ENCODE assay signal across 8 mouse cellular contexts in genomic region chr7:142581656-142582228, GRCm38 (mm10). TPM values are rescaled to one million over a fixed set of nuclear protein-coding genes. Genes with fewer than 3 reads are reported as not detected.
DNase-seq lines count a peak whose midpoint lies in the region; ATAC-seq and TF ChIP-seq lines count a peak whose summit lies in the region.

No protein-coding gene starts in this region.

- H3K4me3 ChIP-seq in cortical plate, adult 2 months (ENCODE audit: insufficient read depth, low read length), result no peak overlapping the region
- H3K4me3 ChIP-seq in heart, embryonic 10.5 days, result peak overlapping the region; percentile 44
- H3K4me3 ChIP-seq in kidney, embryonic 14.5 days (ENCODE audit: low read length), result peak overlapping the region; percentile 21; the same call in 1 of the 2 replicates
- no peak overlapping the region for H3K4me3 ChIP-seq in liver, embryonic 13.5 days (replicated peaks)
- H3K4me3 ChIP-seq in neural tube, embryonic 13.5 days, result peak overlapping the region; percentile 18

- no peak for ATAC-seq in kidney, embryonic 14.5 days (ENCODE audit: low FRiP score, low TSS enrichment)
- no peak for ATAC-seq in liver, embryonic 13.5 days (ENCODE audit: low read depth)
- 0 out of 2 replicates have a peak, but pooled peaks have one; percentile 16 for ATAC-seq in neural tube, embryonic 13.5 days (ENCODE audit: low read depth)

- H3K9me3 ChIP-seq in heart, embryonic 10.5 days, result peaks cover 12% of the 10 kb centered on the region; the same call in 1 of the 2 replicates
- peaks cover 11% of the 10 kb centered on the region for H3K9me3 ChIP-seq in kidney, embryonic 14.5 days (ENCODE audit: control insufficient read depth, low read length)
- 0 out of 2 replicates have a peak, but pooled peaks cover 9% of the 10 kb centered on the region for H3K9me3 ChIP-seq in liver, embryonic 13.5 days (replicated peaks)
- H3K9me3 ChIP-seq in neural tube, embryonic 13.5 days, result no peaks in the 10 kb centered on the region; the same call in 1 of the 2 replicates

- TF ChIP-seq POLR2A in cortical plate, adult 2 months (IDR thresholded peaks at IDR 0.05; ENCODE audit: extremely low read depth, insufficient read depth, low read length), result no peak

- peak overlapping the region; percentile 39 for H3K4me2 ChIP-seq in kidney, embryonic 14.5 days (replicated peaks; ENCODE audit: low read depth, low read length)
- H3K4me2 ChIP-seq in liver, embryonic 13.5 days, result peak overlapping the region; percentile 37
- H3K4me2 ChIP-seq in neural tube, embryonic 13.5 days, result peak overlapping the region; percentile 67

- H3K9ac ChIP-seq in kidney, embryonic 14.5 days (ENCODE audit: low read depth, low read length), result no peak overlapping the region
- H3K9ac ChIP-seq in liver, embryonic 13.5 days, result no peak overlapping the region
- H3K9ac ChIP-seq in neural tube, embryonic 13.5 days, result no peak overlapping the region

- H3K27ac ChIP-seq in cortical plate, adult 2 months (ENCODE audit: insufficient read depth, low read length), result no peak overlapping the region
- peak overlapping the region; percentile 43; the same call in 1 of the 2 replicates for H3K27ac ChIP-seq in heart, embryonic 10.5 days
- no peak overlapping the region for H3K27ac ChIP-seq in kidney, embryonic 14.5 days (ENCODE audit: low read depth, low read length)
- H3K27ac ChIP-seq in liver, embryonic 13.5 days, result no peak overlapping the region
- H3K27ac ChIP-seq in neural tube, embryonic 13.5 days (replicated peaks), result no peak overlapping the region

- H3K36me3 ChIP-seq in heart, embryonic 10.5 days, result peaks cover 1% of the 10 kb centered on the region; the same call in 1 of the 2 replicates
- no peaks in the 10 kb centered on the region; the same call in 1 of the 2 replicates for H3K36me3 ChIP-seq in kidney, embryonic 14.5 days (ENCODE audit: control insufficient read depth, insufficient read depth, low read length)
- H3K36me3 ChIP-seq in liver, embryonic 13.5 days, result no peaks in the 10 kb centered on the region
- H3K36me3 ChIP-seq in neural tube, embryonic 13.5 days, result no peaks in the 10 kb centered on the region

- H3K27me3 ChIP-seq in heart, embryonic 10.5 days (ENCODE audit: insufficient read depth, poor library complexity, severe bottlenecking), result no peaks in the 10 kb centered on the region
- H3K27me3 ChIP-seq in kidney, embryonic 14.5 days (ENCODE audit: control insufficient read depth, insufficient read depth, low read length), result no peaks in the 10 kb centered on the region
- peaks cover 13% of the 10 kb centered on the region; the same call in 1 of the 2 replicates for H3K27me3 ChIP-seq in liver, embryonic 13.5 days
- H3K27me3 ChIP-seq in neural tube, embryonic 13.5 days, result 0 out of 2 replicates have a peak, but pooled peaks cover 5% of the 10 kb centered on the region

- peak; percentile 26 for DNase-seq in urinary bladder, postnatal 25 days (ENCODE audit: low spot score)
- no peak for DNase-seq in urinary bladder, adult 2 months (ENCODE audit: low spot score)
- DNase-seq in heart, embryonic 10.5 days (ENCODE audit: low spot score), result no peak
- no peak for DNase-seq in liver, embryonic 13.5 days
- peak; percentile 77 for DNase-seq in thymus, postnatal 4 days

- WGBS in heart, embryonic 10.5 days, result 49% methylated on average over 20 of the region's 20 CpGs
- 49% methylated on average over 20 of the region's 20 CpGs for WGBS in kidney, embryonic 14.5 days
- 51% methylated on average over 20 of the region's 20 CpGs for WGBS in liver, embryonic 13.5 days (ENCODE audit: insufficient replicate concordance)
- 57% methylated on average over 20 of the region's 20 CpGs for WGBS in neural tube, embryonic 13.5 days

- TF ChIP-seq CTCF in cortical plate, adult 2 months (IDR thresholded peaks at IDR 0.05; ENCODE audit: extremely low read depth, insufficient read depth, low read length), result peak; percentile 53

- H3K4me1 ChIP-seq in cortical plate, adult 2 months (ENCODE audit: control insufficient read depth, insufficient read depth, low read length), result peaks cover 4% of the 10 kb centered on the region
- peaks cover 30% of the 10 kb centered on the region for H3K4me1 ChIP-seq in heart, embryonic 10.5 days
- no peaks in the 10 kb centered on the region for H3K4me1 ChIP-seq in kidney, embryonic 14.5 days (ENCODE audit: control insufficient read depth, insufficient read depth, low read length)
- H3K4me1 ChIP-seq in liver, embryonic 13.5 days (replicated peaks), result peaks cover 19% of the 10 kb centered on the region
- H3K4me1 ChIP-seq in neural tube, embryonic 13.5 days (replicated peaks), result peaks cover 17% of the 10 kb centered on the region; the same call in 1 of the 2 replicates

RNA-seq across cellular contexts. Expression of gene Mrpl23, which starts 49.3 kb away (rescaled TPM):
- 76.2 and 102 TPM in 2 replicates for polyA plus RNA-seq in urinary bladder, adult 2 months (2012; rRNA removed)
- 69.3 and 74.0 TPM in 2 replicates for polyA plus RNA-seq in cortical plate, adult 2 months (2012; rRNA removed)
- polyA plus RNA-seq in heart, embryonic 10.5 days (2016; fragmentation: Nextera tagmentation; extraction: Ambion mirVana), result 17.1 and 25.1 TPM in 2 replicates
- polyA plus RNA-seq in kidney, embryonic 14.5 days (2014; fragmentation: Nextera tagmentation; extraction: Ambion mirVana), result 30.3 and 33.4 TPM in 2 replicates
- 11.3 and 12.2 TPM in 2 replicates for polyA plus RNA-seq in liver, embryonic 13.5 days (2015; fragmentation: Nextera tagmentation; extraction: Ambion mirVana)
- 14.0 and 14.8 TPM in 2 replicates for polyA plus RNA-seq in neural tube, embryonic 13.5 days (2015; fragmentation: Nextera tagmentation; extraction: Ambion mirVana)

Comparison
In these comparisons a context has a peak if more than half of its experiments do, and no peak if none do; other contexts are left out.
1. DNase-seq: peak in urinary bladder, postnatal 25 days (single experiment) and thymus, postnatal 4 days (single experiment); none in urinary bladder, adult 2 months (single experiment), heart, embryonic 10.5 days (single experiment) and liver, embryonic 13.5 days (single experiment).
2. H3K4me3 ChIP-seq: peak in heart, embryonic 10.5 days (single experiment), kidney, embryonic 14.5 days (single experiment) and neural tube, embryonic 13.5 days (single experiment); none in cortical plate, adult 2 months (single experiment) and liver, embryonic 13.5 days (single experiment).
3. Peak in every context shown above with its lines, with median percentiles within 50 percentile points of each other: H3K4me2 ChIP-seq.